Mouse (Mus musculus): ENCODE measurements around the gene Lrrc8c.

DNA sequence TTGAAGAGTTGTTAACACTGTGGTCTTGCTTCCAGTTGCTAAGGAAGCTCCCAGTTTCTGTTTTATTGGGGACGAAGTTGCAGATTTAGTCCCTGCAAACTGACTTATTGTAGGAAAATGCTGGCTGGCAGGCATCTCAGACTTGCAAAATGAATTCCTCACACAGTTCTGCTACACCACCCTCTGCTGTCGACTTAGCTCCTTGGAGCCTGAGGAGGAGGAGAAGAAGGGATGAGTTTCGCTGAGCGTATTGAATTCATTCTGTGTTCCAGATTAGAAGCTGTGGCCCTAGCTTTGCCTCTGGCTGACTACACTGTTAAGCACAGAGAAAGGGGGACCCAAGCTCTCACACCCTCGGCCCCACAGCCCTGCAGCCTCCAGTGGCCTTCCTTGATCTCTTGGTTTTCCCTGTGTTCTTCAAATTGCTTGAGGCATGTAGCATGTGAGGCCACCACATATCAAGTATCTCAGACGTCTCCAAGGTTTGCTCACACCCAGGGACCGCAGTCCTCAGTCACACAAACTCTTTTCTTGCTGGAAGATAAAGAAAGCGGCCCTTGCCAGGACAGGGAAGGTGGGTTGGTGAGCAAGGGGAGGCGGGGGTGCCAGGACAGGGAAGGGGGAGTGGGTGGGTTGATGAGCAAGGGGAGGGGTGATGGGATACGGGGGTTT is 24.8 kb upstream of the Lrrc8c start:
- TF ChIP-seq CTCF (IDR thresholded peaks at IDR 0.05; ENCODE audit: control insufficient read depth, insufficient read depth, insufficient replicate concordance, low read depth, low read length): no peak
- no peak for TF ChIP-seq POLR2A (IDR thresholded peaks at IDR 0.05; ENCODE audit: control insufficient read depth, low read depth, low read length)
